Mouse (Mus musculus) cerebellum, postnatal 36 days (tissue): Measurements from ENCODE around the gene Atl1.
A peak's percentile ranks its signal among the peaks of the same experiment; 100 is the strongest.

Source experiments
- DNase-seq, 2 experiments: peaks; one replicate each; pipeline ENCODE4 v3.0.0; 2021 to 2022; ENCODE audit warnings: mixed read lengths in 2 of 2

Gene Atl1

DNA sequence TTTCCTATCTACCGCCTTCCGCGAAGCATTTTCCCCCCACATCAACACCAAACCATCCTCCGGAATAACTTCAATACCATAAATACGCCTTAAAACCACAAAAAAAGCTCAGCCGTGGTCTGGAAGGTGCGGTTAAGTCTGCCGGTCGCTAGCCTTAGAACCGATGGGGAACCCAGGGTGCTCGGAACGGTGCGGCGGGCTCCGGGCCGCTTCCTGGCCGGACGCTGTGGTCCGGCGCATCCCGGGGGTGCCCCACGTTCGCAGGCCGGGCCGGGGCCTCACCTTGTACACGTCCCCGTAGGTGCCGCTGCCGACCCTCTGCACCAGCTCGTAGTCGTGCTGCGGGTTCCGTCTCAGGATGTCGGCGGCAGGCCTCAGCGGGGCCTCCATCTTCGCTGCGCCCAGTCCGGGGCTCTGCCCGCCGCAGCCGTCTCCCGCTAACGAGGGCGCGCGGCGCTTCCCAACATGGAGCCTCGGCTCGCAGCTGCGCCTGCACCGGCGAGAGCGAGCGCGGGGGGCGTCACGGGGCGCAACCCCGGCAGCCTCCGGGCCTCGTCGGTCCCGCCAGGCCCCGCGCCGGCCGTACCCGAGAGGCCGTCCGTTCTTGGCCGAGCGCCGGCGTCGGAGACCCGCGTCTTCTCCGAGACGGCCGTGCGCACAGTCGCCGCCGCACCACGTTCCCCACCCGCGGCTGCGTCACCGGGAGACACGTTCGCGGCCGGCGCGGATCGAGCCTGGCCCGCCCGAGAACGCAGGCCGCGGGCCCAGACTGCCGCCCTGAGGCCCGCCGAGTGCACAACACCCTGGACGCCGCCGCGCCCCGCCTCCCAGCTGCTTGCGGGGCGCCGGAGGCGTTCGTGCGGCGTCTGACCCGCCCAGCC is at the start of gene Atl1, which contains the start of gene Map4k5:
TSS of gene Atl1 (plus strand) at position 244 of the 881 bp plus-strand sequence.
TSS of gene Map4k5 (minus strand) at position 830 of the 881 bp plus-strand sequence.
- peak; percentile 85 to 90 for DNase-seq

DNA sequence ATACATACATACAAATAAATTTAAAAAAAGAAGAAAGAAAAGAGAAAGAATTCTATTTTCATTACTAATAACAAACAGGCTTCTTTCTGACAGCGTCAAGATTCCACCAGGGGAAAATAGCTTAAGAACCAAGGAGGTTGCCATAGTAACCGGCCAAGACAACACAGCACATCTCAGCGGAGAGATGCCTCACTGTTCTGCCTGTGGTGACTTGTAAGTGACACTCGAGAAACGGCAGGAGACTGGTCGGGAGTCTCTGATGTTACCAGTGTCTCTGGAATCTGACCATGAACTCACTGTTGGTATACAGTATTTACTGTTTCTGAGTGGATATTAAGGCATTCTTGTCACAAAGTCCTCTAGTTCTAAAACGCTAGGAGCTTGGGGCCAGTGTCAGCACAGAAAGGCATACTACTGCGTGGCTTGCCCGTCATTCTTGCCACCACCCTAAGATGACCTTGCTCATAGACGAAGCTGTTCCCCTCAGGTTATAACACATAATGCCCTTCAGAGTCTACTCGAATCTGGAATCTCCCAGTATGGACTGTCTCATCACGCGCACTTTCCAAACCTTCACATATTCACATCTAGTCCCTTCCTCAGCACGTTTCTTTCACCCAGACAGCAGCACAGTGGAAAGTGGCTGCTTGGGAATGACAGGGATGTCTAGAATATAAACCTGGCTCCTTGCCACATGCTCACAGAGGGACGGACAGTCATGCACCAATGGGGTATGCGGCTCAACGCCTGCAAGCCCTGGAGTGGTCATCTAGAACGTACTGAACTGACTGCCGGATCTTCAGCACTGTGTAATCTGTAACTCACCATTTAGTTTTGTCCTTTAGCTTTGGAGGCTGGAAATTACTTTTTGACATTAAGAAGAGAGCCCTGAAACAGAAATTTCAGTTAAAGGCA is 48.6 kb upstream of the Atl1 start:
- DNase-seq: no peak

GRCm38 (mm10) chr12:69845722-69846121 is 46.7 kb upstream of the Atl1 start:
- no peak for DNase-seq

DNA sequence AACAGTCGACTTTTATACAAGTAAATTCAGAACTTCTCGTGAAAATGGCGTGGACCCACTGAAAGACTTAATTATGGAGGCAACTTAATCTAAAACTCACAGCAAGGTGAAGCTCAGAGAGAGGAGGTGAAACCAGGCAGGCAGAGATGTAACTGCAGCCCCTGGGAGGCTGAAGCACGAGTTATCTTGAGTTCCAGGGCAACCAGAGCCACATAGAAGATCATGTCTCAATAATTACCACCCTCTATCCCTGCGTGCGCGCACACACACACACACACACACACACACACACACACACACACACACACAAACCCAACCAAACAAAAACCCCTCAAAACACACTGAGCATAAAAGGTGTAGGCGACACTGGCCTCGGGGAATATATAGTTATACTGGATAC is 45.9 kb upstream of the Atl1 start:
- DNase-seq: no peak

DNA sequence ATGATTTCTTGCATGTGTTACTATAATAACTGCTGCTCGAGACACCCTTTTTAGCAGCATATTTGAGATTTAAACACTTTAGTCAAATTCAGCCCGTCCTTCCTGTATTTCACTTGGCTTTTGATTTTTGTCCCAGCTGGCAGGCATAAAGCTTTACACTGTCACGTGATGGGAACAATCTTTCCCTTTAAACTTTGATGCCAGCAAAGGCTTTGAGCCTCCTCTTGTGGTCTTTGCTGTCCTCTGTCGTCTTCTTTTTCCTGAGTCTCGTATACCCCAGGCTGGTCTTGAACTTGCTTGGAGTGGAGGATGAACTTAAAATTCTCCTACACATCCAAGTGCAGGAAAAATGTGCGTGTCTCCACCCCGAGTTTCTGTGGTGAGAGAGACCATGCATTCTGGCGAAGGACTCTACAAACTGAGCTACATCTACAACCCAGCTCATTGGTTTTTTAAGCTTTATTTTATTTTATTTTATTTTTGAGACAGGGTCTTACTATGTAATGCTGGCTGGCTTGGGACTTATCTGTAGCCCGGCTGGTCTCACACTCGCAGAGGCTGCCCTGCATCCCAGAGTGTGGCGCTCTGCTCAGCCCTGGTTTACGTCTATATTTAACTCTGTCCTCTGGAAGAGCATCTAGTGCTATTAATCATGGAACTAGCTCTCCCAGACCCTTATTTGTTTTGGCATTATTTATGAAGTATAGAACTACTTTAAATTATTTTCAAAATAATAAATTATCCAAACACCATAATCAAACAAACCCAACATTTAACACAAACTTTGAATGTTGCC is 44.1 kb upstream of the Atl1 start:
- no peak for DNase-seq

- no peak for DNase-seq
Observed at GRCm38 (mm10) chr12:69852288-69852687, 40.1 kb upstream of the Atl1 start.

DNA sequence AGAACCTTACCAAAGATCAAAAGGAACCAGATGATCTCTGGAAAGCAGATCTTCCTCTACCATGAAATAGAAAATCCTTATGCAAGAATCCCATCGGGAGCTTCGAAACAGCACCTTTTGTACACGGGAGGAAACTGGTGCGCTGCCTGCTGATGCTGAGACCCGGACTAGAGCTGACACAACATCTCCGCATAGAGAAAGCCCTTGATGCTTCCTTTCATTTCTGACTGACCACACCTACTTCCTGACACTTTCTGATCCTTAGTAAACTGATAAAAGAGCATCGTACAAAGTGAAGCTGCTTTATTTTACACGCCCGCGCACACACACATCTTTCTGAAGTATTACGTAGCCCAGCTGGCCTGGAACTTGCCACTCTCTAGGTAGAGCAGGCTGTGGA is 39.0 kb upstream of the Atl1 start:
- no peak for DNase-seq

GRCm38 (mm10) chr12:69853942-69854341 is 38.5 kb upstream of the Atl1 start:
- DNase-seq: no peak

DNA sequence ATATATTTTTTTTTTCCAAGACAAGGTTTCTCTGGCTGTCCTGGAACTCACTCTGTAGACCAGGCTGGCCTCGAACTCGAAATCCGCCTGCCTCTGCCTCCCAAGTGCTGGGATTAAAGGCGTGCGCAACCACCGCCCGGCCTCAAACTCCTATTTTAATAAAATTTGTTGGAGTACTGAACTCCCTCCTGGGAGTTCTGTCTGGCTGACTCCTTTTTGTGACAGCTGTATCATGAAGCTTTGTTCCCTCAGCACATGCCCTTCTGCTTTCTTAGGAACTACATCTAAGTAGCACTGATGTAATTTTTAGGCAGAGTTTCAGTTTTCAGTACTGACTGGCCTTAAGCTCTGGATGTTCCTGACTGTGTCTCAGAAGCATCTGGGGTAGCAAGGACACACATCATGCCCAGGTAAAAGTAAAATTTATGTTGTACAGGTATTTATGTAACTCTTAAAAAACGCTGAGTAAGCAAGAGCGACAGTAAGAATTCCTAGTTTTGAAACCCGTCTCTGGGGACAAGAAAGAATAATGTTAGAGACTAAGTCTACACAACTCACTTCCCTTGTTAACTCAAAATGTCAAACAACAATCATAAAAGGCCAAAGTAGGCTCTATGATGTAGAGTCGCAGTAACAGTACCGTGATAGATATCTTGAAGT is 36.6 kb upstream of the Atl1 start:
- DNase-seq: no peak

GRCm38 (mm10) chr12:69856398-69856797 is 36.0 kb upstream of the Atl1 start:
- no peak for DNase-seq

DNA sequence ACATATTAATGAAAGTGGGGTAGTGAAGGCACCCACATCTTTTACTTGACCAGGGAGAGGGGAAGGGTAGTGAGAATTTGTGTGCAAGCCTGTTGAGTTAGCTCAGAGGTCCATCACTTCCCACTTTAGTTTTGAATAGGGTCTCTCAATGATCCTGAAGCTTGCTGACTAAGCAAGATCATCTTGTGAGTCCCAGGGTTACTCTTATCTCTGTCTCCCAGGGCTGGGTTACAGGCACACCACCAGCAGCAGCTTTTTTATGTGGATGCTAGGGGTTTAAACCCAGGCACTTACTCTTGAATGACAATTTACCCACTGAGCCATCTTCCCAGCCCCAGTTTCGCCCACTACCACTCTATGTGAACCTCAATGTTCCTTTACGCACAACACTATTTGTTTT is 34.8 kb upstream of the Atl1 start:
- DNase-seq: no peak

DNA sequence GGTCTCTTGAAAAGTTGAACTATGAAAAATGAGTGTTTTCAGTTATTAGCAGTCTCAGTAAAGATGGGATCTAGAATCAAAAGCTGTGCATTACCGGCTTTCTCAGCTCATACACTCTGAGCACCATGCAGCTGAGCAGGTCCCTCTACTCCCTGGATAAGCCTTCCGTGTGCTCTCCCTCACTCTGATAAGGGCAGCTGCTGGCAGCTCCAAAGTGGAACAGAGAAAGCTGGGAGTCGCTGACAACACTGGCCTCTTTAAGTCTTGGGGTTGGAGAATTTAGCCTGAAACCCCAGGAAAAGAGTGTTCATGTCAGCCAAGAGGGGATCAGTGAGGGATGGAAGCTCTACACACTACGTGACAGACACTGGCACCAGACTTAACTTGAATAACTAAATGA is 33.6 kb upstream of the Atl1 start:
- DNase-seq: no peak

DNA sequence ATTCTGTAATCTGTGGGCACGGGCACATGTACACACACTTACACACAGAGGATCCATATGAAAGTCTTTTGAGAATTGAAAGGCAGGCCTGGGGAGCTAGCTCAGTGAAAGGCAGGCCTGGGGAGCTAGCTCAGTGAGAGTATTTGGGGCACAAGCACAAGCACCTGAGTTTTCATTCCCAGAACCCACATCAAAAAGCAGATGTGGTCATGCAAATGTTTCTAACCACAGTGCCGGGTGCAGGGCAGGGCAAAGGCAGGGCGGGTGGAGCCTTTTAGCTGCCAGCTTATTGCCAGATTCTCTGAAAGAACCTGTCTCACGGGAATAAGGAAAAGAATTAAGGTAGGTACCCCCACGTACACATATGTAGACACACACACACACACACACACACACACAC is 28.9 kb upstream of the Atl1 start:
- DNase-seq: no peak

GRCm38 (mm10) chr12:69864164-69864692 is 28.2 kb upstream of the Atl1 start:
- no peak for DNase-seq

DNA sequence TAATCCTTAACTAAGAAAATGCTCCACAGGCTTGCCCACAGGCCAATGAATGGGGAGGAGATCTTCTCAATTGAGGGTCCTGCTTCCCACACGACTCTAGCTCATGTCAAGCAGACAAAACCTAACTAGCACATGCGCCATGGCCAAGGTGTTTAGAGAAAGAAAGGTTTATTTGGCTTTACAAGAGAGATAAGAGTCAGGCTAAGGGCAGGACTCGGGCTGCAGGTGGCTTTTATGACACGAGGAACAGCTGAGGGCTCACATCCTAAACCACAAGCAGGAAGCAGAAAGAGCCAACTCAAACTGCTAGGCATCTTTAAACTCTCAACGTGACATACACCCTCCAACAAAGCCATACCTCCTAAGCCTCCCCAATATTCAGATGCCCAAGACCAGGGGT is 25.1 kb upstream of the Atl1 start:
- no peak for DNase-seq

- no peak for DNase-seq
Observed at GRCm38 (mm10) chr12:69871632-69872031, 20.8 kb upstream of the Atl1 start.

DNA sequence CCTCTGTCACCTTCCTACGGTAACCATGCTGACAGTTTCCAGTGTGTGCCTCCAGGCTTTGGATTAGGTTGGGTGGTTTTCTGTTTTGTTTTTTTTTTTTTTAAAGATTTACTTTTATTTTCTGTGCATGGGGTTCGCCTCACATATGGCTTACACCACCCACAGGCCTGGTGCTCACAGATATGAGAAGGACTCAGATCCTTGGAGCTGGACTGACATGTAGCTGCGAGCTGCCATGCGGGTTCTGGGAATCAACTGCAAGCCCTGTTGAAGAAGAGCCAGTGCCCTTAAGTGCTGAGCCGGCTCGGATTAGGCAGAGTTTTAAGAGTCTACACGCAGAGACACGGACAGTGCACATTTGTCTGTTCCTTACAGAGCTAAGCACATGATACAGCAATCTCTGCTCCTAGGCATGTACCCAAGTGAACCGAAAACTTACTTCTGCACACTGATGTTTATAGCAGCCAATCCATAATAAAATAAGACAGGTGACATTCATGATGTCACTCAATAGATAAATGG is 14.5 kb upstream of the Atl1 start:
- DNase-seq: no peak

- DNase-seq: no peak
Observed at GRCm38 (mm10) chr12:69879172-69879665, 13.2 kb upstream of the Atl1 start.

DNA sequence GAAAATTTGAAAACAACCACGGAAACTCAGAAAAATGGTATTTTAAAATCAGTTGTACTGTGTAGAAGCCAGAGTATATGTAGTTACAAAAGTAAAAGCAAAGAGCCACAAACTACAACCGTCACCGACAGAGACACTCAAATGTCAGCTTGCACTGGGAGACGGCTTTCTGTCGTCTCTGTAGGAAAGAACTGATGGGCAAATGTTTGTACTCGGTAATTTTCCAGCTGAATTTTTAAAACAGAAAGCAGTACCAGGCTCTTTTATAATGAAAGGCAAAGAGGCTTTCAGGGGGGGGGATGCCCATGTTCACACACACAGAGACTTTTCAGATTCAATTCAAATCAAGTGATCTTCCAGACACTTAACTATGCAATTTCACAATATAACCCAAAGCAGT is 12.7 kb upstream of the Atl1 start:
- DNase-seq: no peak

DNA sequence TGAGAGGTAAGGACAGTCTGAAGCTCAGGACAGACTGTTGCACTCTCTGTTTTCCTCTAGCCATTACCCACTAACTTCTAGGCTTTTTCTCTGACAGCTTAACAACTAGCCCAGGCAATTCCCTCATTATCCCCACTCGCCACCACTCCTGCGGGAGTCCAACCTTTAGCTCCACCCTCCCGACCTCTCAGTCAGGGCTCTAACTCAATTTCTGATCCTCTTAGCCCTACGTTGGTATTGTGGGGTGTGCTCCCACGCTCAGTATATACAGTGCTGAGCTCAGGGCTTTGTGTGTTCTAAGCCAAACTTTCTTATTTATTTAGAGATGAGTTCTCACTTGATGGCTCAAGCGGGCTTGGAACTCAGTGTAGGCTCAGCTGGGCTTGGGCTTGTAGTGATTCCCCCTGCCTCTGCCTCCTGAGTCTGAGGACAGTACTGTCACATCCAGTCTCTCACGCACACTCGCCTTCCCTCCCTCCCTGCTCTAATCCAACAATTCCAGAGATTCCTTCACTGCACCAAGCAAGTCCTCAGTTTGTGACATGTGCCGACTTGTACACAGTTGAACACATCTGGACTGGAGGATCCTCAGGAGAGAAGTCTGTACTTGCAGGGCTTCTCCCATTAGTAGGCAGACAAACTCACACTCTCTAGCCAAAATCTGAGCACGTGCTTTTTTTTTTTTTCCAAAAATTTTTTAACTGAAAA is 11.1 kb upstream of the Atl1 start:
- no peak for DNase-seq

GRCm38 (mm10) chr12:69884053-69884452 is 8.4 kb upstream of the Atl1 start:
- DNase-seq: no peak
